Mouse (Mus musculus) midbrain, embryonic 12.5 days (tissue): ENCODE measurements at regions not wholly inside any gene's neighbourhood (a gene's known extent, or its start where the extent isn't known, plus 50 kb on each side); places are given as distances from the start of the nearest gene placed in this dataset.
A peak's percentile ranks its signal among the peaks of the same experiment; 100 is the strongest.

Experiments used
- ATAC-seq: fragments of 200-750 bp; cut with Nextera tagmentation; 2 replicates; pipeline ENCODE4 v1.8.0; 2017; ENCODE audit warnings: low read depth, moderate TSS enrichment, moderate library complexity; ENCODE audit not compliant: low FRiP score
- H3K27ac ChIP-seq: fragments of 300-500 bp; sonication (generic); replicated peaks from 2 replicates; pipeline ENCODE4 v1.5.1; 2016; ENCODE audit warnings: mild to moderate bottlenecking
- H3K27me3 ChIP-seq: fragments of 300-500 bp; sonication (generic); 2 replicates; pipeline ENCODE4 v1.6.1; 2016; ENCODE audit warnings: mild to moderate bottlenecking
- H3K36me3 ChIP-seq: fragments of 300-500 bp; sonication (generic); 2 replicates; pipeline ENCODE4 v1.6.1; 2016
- H3K4me1 ChIP-seq: fragments of 300-500 bp; sonication (generic); 2 replicates; pipeline ENCODE4 v1.6.1; 2016
- H3K4me2 ChIP-seq: fragments of 300-500 bp; sonication (generic); replicated peaks from 2 replicates; pipeline ENCODE4 v1.6.1; 2016; ENCODE audit warnings: mild to moderate bottlenecking, moderate library complexity
- H3K4me3 ChIP-seq: fragments of 300-500 bp; sonication (generic); 2 replicates; pipeline ENCODE4 v1.5.1; 2016; ENCODE audit warnings: mild to moderate bottlenecking
- H3K9ac ChIP-seq: fragments of 300-500 bp; sonication (generic); replicated peaks from 2 replicates; pipeline ENCODE4 v1.6.1; 2016; ENCODE audit warnings: mild to moderate bottlenecking, moderate library complexity
- H3K9me3 ChIP-seq: fragments of 300-500 bp; sonication (generic); 2 replicates; pipeline ENCODE4 v1.6.1; 2016; ENCODE audit warnings: mild to moderate bottlenecking
- WGBS: fragments of 180-500 bp; shearing (Covaris S2); methylation state at CpG from one replicate; pipeline ENCODE4 v1.1.7; 2016; 5-methylcytosine and 5-hydroxymethylcytosine counted together

DNA sequence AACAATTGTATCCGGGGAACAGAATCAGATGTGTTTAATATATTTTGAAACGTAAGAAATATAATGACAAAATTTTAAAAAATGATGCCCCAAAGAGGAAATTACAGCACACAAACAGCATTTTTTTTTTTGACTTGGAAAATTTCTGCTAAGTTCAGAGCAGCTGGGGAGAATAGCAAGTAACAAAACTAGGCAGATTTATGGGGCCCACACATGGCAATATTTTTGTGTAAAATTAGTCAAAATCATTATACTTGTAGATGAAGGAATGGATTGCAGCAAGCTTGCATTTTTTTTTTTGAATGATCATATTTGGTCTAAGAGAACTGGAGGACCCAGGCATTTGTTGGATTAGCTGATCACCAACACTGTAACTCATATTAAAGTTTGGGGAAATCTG is 189.4 kb downstream of the Map2k6 start:
- H3K36me3 ChIP-seq: no peaks in the 10 kb centered on the region
- no peaks in the 10 kb centered on the region for H3K9me3 ChIP-seq
- 78% methylated on average over 2 of the region's 2 CpGs for WGBS
- no peak overlapping the region for H3K9ac ChIP-seq
- no peaks in the 10 kb centered on the region for H3K4me1 ChIP-seq
- no peak for ATAC-seq
- no peak overlapping the region for H3K4me3 ChIP-seq
- no peak overlapping the region for H3K4me2 ChIP-seq
- no peak overlapping the region for H3K27ac ChIP-seq
- no peaks in the 10 kb centered on the region for H3K27me3 ChIP-seq

DNA sequence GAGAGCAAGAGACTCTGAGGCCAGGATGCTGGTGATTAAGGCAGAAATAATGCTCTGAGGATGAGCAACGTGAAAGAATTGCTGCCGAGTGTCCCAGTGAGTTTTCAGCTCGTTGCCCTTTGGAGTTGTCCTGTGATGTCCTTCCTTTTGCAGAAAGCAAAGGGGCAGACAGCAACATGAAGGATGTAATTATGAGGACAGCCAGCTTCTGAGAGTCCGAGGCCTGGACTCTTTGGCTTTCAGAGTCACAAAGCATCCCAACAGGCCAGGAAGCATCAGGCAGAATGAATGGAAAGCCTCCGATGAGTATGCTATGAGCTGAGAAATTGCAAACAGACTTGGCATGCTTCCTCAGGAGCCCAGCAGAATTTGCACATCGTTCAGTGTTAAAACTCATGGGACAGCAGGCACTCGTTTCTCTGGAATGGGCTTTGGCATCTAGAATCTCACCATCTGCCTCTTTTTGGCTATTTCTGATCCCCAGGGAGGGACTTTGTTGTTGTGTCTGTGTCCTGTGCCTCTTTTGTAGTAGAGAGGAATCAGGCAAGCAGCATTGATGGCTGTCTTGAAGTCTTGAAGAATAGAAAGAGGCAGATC is 196.4 kb downstream of the Map2k6 start:
- H3K4me3 ChIP-seq: no peak overlapping the region
- no peaks in the 10 kb centered on the region for H3K36me3 ChIP-seq
- no peak overlapping the region for H3K27ac ChIP-seq
- H3K9ac ChIP-seq: no peak overlapping the region
- WGBS: 84% methylated on average over 7 of the region's 7 CpGs
- H3K27me3 ChIP-seq: no peaks in the 10 kb centered on the region
- no peak overlapping the region for H3K4me2 ChIP-seq
- no peaks in the 10 kb centered on the region for H3K4me1 ChIP-seq
- H3K9me3 ChIP-seq: no peaks in the 10 kb centered on the region
- no peak for ATAC-seq

DNA sequence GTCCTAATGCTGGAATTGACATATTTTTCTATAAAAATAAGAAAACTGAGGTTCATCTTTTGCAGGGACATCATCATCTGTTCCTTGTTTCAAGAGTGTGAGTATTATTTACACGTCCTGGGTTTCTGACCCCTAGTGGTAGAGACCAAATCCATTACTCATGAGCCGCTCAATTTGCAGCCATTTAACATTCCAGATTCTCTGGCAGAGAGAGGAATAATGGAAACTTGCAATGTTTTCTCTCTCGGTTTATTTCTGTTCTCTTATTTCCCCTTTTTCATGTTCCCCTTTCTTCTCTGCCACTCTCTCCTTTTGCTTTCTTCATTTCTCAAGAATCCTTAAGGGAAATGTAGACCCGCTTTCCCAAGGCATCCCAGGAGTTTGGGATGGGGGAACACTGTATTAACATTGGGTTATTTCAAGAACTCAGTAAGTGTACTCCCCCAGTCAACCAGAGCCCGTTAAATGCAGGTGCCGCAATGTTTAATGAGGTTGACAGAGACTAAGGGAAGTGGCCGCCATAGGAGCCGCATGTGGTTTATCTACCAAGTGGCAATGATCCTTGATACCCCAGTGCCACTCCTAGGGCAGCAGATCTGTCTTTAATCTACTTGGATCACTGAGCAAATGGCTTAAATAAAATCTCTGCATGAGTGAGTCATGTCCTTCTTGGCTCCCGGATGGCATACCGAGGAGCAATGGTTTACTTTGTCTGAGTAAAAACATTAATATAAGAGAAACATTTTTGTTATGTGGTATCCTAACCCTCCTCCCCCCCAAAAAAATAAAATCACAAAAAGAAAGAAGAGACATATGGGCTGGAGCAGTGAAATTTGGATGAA is 206.3 kb downstream of the Map2k6 start:
- H3K27me3 ChIP-seq: no peaks in the 10 kb centered on the region
- no peak overlapping the region for H3K9ac ChIP-seq
- no peaks in the 10 kb centered on the region for H3K4me1 ChIP-seq
- no peak overlapping the region for H3K27ac ChIP-seq
- no peaks in the 10 kb centered on the region for H3K36me3 ChIP-seq
- 75% methylated on average over 10 of the region's 10 CpGs for WGBS
- H3K9me3 ChIP-seq: no peaks in the 10 kb centered on the region
- H3K4me3 ChIP-seq: no peak overlapping the region
- H3K4me2 ChIP-seq: no peak overlapping the region
- no peak for ATAC-seq

- no peaks in the 10 kb centered on the region for H3K27me3 ChIP-seq
- no peaks in the 10 kb centered on the region for H3K36me3 ChIP-seq
- H3K9me3 ChIP-seq: no peaks in the 10 kb centered on the region
- no peak overlapping the region for H3K9ac ChIP-seq
- WGBS: 92% methylated on average over 2 of the region's 2 CpGs
- H3K4me2 ChIP-seq: no peak overlapping the region
- no peak for ATAC-seq
- no peak overlapping the region for H3K27ac ChIP-seq
- H3K4me1 ChIP-seq: no peaks in the 10 kb centered on the region
- H3K4me3 ChIP-seq: no peak overlapping the region
Measured at GRCm38 (mm10) chr11:110609276-110609675, 210.4 kb downstream of the Map2k6 start.

GRCm38 (mm10) chr11:110610831-110611230 is 211.9 kb downstream of the Map2k6 start:
- WGBS: 87% methylated on average over 7 of the region's 7 CpGs
- Histone ChIP-seq H3K4me2 (no peak overlapping the region), H3K9me3 (no peaks in the 10 kb centered on the region), H3K27ac (no peak overlapping the region), H3K4me3 (no peak overlapping the region), H3K4me1 (no peaks in the 10 kb centered on the region), H3K27me3 (no peaks in the 10 kb centered on the region), H3K36me3 (no peaks in the 10 kb centered on the region), H3K9ac (no peak overlapping the region)
- no peak for ATAC-seq

DNA sequence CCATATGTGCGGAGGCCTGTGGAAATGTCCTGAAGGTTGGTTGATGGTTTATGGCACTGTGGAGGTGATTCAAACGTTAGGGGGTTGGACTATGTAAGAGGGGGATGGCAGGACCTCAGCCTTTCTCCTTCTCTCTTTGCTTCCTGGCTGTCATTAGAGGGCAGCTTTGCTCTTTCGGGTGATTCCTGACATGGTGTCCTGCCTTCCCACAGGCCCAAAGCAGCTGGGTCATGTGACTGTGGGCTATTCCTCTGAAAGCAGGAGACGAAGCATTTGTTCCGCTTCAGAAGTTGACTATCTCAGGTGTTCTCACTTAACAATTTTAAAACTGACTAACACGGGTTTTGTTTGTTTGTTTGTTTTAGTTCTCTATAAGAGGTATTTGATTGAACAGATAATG is 233.1 kb downstream of the Map2k6 start:
- H3K9me3 ChIP-seq: no peaks in the 10 kb centered on the region
- H3K4me2 ChIP-seq: no peak overlapping the region
- no peak overlapping the region for H3K27ac ChIP-seq
- no peak for ATAC-seq
- no peaks in the 10 kb centered on the region for H3K36me3 ChIP-seq
- H3K9ac ChIP-seq: no peak overlapping the region
- WGBS: 76% methylated on average over 6 of the region's 6 CpGs
- H3K27me3 ChIP-seq: no peaks in the 10 kb centered on the region
- no peaks in the 10 kb centered on the region for H3K4me1 ChIP-seq
- no peak overlapping the region for H3K4me3 ChIP-seq

GRCm38 (mm10) chr11:110633351-110633750 is 234.4 kb downstream of the Map2k6 start:
- 85% methylated on average over 5 of the region's 5 CpGs for WGBS
- H3K36me3 ChIP-seq: no peaks in the 10 kb centered on the region
- no peaks in the 10 kb centered on the region for H3K4me1 ChIP-seq

GRCm38 (mm10) chr11:110642485-110642884 is 243.6 kb downstream of the Map2k6 start:
- no peak for ATAC-seq
- no peaks in the 10 kb centered on the region for H3K27me3 ChIP-seq
- WGBS: 88% methylated on average over 13 of the region's 13 CpGs
- H3K27ac ChIP-seq: no peak overlapping the region
- H3K9me3 ChIP-seq: no peaks in the 10 kb centered on the region
- no peak overlapping the region for H3K4me2 ChIP-seq
- no peak overlapping the region for H3K4me3 ChIP-seq
- H3K9ac ChIP-seq: no peak overlapping the region
- no peaks in the 10 kb centered on the region for H3K4me1 ChIP-seq
- H3K36me3 ChIP-seq: no peaks in the 10 kb centered on the region

More at GRCm38 (mm10) chr11:110633351-110633750, 234.4 kb downstream of the Map2k6 start:
- H3K4me3 ChIP-seq: no peak overlapping the region
- no peak for ATAC-seq
- H3K27me3 ChIP-seq: no peaks in the 10 kb centered on the region
- H3K9ac ChIP-seq: no peak overlapping the region
- H3K27ac ChIP-seq: no peak overlapping the region
- no peak overlapping the region for H3K4me2 ChIP-seq
- H3K9me3 ChIP-seq: no peaks in the 10 kb centered on the region

DNA sequence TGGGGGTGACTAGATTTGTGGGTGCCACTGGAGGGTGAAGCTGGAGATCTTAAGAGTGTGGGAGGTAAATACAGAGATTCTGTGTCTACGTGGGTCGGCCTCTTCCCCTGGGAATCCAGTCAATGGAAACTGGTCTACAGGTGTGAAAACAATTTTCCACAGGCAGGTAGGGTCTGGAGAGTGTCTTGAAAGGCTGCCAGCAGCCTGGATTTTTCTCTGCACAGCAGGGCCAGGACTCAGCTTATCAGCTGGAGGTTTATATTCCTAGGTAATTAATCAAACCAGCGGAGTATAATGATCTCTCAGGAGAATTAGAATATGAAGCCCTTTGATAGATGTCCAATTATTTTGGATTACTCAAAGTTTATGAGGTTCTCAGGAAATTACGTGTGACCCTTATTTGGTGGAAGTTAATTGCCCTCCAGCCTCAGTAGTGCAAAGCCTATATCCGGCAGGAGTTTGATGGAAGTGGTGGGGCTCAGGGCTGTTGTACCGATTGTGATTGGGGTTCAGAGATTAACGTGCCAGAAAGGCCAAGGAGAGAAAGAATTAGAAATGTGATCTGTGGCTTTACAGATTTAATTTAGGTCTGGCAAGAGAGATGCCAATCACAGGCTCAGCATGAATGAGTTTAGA is 250.8 kb downstream of the Map2k6 start:
- Histone ChIP-seq H3K9me3 (no peaks in the 10 kb centered on the region), H3K4me3 (no peak overlapping the region), H3K27ac (no peak overlapping the region), H3K9ac (no peak overlapping the region), H3K4me2 (no peak overlapping the region), H3K4me1 (peaks cover 14% of the 10 kb centered on the region; the same call in 1 of the 2 replicates), H3K27me3 (no peaks in the 10 kb centered on the region), H3K36me3 (no peaks in the 10 kb centered on the region)
- ATAC-seq: no peak
- WGBS: 40% methylated on average over 7 of the region's 7 CpGs

DNA sequence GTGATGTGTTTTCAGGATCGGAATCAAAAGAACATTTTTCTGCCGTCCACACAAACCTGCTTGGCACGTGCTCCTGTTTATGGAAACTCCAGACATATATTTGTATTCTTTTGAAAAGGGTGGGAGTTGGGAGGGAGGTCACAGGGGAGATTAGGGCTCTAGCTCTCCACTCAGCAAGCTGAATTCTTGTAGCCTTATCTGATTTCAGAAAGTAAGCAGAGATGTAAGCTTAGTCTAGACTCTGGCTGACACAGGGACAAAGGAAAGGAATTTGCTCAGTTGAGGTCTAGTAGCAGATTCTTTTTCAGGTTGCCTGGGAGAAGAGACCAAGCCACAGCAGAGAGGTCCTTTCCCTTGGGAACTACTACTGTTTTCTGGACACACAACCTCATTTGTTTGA is 253.1 kb downstream of the Map2k6 start:
- H3K27ac ChIP-seq: no peak overlapping the region
- ATAC-seq: no peak
- H3K4me2 ChIP-seq: no peak overlapping the region
- H3K4me3 ChIP-seq: no peak overlapping the region
- no peaks in the 10 kb centered on the region for H3K27me3 ChIP-seq
- no peaks in the 10 kb centered on the region for H3K9me3 ChIP-seq
- H3K9ac ChIP-seq: no peak overlapping the region
- WGBS: 26% methylated on average over 3 of the region's 3 CpGs
- H3K36me3 ChIP-seq: no peaks in the 10 kb centered on the region
- peaks cover 14% of the 10 kb centered on the region; the same call in 1 of the 2 replicates for H3K4me1 ChIP-seq

DNA sequence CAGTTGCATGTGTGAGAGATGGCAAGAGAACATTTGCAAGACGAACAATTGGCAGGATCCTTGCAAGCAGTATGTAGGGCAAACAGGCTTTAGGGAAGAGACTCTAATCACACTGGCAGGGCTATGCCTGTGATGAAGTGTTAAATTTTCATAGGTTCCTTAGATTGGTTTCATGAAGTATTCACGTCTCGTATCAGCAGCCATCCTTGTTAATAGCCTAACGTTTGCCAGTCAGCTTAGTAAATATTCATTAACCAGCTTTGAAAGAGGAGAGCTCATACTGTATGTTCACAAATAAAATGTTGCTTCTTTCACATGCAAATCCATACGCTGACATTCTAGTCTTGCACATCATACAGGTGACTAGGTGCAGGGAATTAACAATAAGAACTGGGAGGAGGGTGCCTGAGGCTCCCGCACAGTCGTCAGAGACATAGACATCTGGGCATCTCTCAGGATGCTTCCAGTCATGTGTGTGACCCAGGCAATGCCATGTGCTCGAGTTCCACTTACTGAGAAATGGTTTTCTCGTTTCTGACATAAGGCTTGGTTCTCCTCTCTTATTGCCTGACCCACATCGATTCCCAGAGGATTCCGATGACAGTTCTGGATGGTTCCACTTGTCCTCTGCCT is 257.7 kb downstream of the Map2k6 start:
- ATAC-seq: no peak
- Histone ChIP-seq H3K4me1 (0 out of 2 replicates have a peak, but pooled peaks cover 5% of the 10 kb centered on the region), H3K27me3 (no peaks in the 10 kb centered on the region), H3K9me3 (no peaks in the 10 kb centered on the region), H3K4me2 (no peak overlapping the region), H3K9ac (no peak overlapping the region), H3K36me3 (no peaks in the 10 kb centered on the region), H3K4me3 (no peak overlapping the region), H3K27ac (peak overlapping the region; percentile 44)
- 79% methylated on average over 11 of the region's 11 CpGs for WGBS

- 89% methylated on average over 8 of the region's 8 CpGs for WGBS
- H3K27ac ChIP-seq: no peak overlapping the region
- H3K9ac ChIP-seq: no peak overlapping the region
- no peaks in the 10 kb centered on the region for H3K4me1 ChIP-seq
- no peak overlapping the region for H3K4me2 ChIP-seq
- H3K4me3 ChIP-seq: no peak overlapping the region
- ATAC-seq: no peak
- H3K27me3 ChIP-seq: no peaks in the 10 kb centered on the region
- H3K9me3 ChIP-seq: no peaks in the 10 kb centered on the region
- no peaks in the 10 kb centered on the region for H3K36me3 ChIP-seq
Measured at GRCm38 (mm10) chr11:110657854-110658253, 258.9 kb downstream of the Map2k6 start.
